Mouse (Mus musculus) liver, embryonic 12.5 days (tissue): Measurements from ENCODE around the gene Smyd4. TPM values are rescaled to one million over a fixed set of nuclear protein-coding genes. Genes with fewer than 3 reads are reported as not detected.
A peak's percentile ranks its signal among the peaks of the same experiment; 100 is the strongest.

Experiments used
- ATAC-seq: fragments of 200-750 bp; cut with Nextera tagmentation; 2 replicates; pipeline ENCODE4 v1.8.0; 2017; ENCODE audit warnings: moderate number of reproducible peaks, mild to moderate bottlenecking, moderate library complexity
- H3K27ac ChIP-seq: fragments of 300-500 bp; sonication (generic); 2 replicates; pipeline ENCODE4 v1.5.1; 2016; ENCODE audit warnings: mild to moderate bottlenecking
- H3K27me3 ChIP-seq: fragments of 300-500 bp; sonication (generic); replicated peaks from 2 replicates; pipeline ENCODE4 v1.6.1; 2016; ENCODE audit warnings: mild to moderate bottlenecking, moderate library complexity
- H3K36me3 ChIP-seq: fragments of 300-500 bp; sonication (generic); 2 replicates; pipeline ENCODE4 v1.6.1; 2016; ENCODE audit warnings: mild to moderate bottlenecking, moderate library complexity
- H3K4me1 ChIP-seq: fragments of 300-500 bp; sonication (generic); 2 replicates; pipeline ENCODE4 v1.6.1; 2016
- H3K4me2 ChIP-seq: fragments of 300-500 bp; sonication (generic); 2 replicates; pipeline ENCODE4 v1.6.1; 2016; ENCODE audit warnings: mild to moderate bottlenecking, moderate library complexity
- H3K4me3 ChIP-seq: fragments of 300-500 bp; sonication (generic); 2 replicates; pipeline ENCODE4 v1.5.1; 2016; ENCODE audit warnings: mild to moderate bottlenecking, moderate library complexity
- H3K9ac ChIP-seq: fragments of 300-500 bp; sonication (generic); 2 replicates; pipeline ENCODE4 v1.6.1; 2016; ENCODE audit warnings: mild to moderate bottlenecking, moderate library complexity
- H3K9me3 ChIP-seq: fragments of 300-500 bp; sonication (generic); replicated peaks from 2 replicates; pipeline ENCODE4 v1.6.1; 2016; ENCODE audit warnings: mild to moderate bottlenecking, moderate library complexity
- WGBS: fragments of 180-500 bp; shearing (Covaris S2); methylation state at CpG from one replicate; pipeline ENCODE4 v1.1.7; 2016; ENCODE audit not compliant: insufficient replicate concordance; 5-methylcytosine and 5-hydroxymethylcytosine counted together
- polyA plus RNA-seq: library from polyadenylated mRNA; unstranded; fragments of >200 nt; fragmentation: Nextera tagmentation; extraction: Ambion mirVana; gene quantifications from 2 replicates; pipeline ENCODE4 v1.2.1, GENCODE M21; 2016

The Smyd4 gene
- polyA plus RNA-seq, 1 experiment from 2014 or later: 8.6 TPM

- peak within 1 kb of the TSS; percentile 47 for H3K4me3 ChIP-seq
- peak within 1 kb of the TSS; percentile 50 for H3K4me2 ChIP-seq
- H3K27ac ChIP-seq: peak within 1 kb of the TSS; percentile 58; the same call in 1 of the 2 replicates
- 33% methylated on average over 10 of the region's 10 CpGs for WGBS
- peaks cover 7% of the 10 kb centered on the region; the same call in 1 of the 2 replicates for H3K27me3 ChIP-seq
- 0 out of 2 replicates have a peak, but pooled peaks cover 4% of the 10 kb centered on the region for H3K4me1 ChIP-seq
- H3K9ac ChIP-seq: peak within 1 kb of the TSS; percentile 54
- ATAC-seq: peak; percentile 38
- H3K9me3 ChIP-seq: no peaks in the 10 kb centered on the region
- H3K36me3 ChIP-seq: peaks cover 5% of the 10 kb centered on the region; the same call in 1 of the 2 replicates
These were observed 74.0 kb downstream of the Smyd4 start, which contains the start of gene Serpinf1 for GRCm38 (mm10) chr11:75422013-75422792. Gene Serpinf1 (minus strand): TSS chr11:75422701.

- 66% methylated on average over 3 of the region's 3 CpGs for WGBS
- Histone ChIP-seq H3K9ac (no peak overlapping the region), H3K36me3 (no peaks in the 10 kb centered on the region), H3K4me3 (no peak overlapping the region), H3K27ac (no peak overlapping the region), H3K27me3 (peaks cover 7% of the 10 kb centered on the region; the same call in 1 of the 2 replicates), H3K4me2 (no peak overlapping the region), H3K4me1 (0 out of 2 replicates have a peak, but pooled peaks cover 4% of the 10 kb centered on the region), H3K9me3 (no peaks in the 10 kb centered on the region)
- no peak for ATAC-seq
These were observed 74.9 kb downstream of the Smyd4 start for GRCm38 (mm10) chr11:75423091-75423490.

GRCm38 (mm10) chr11:75424033-75424432 is 75.8 kb downstream of the Smyd4 start:
- 81% methylated on average over 9 of the region's 9 CpGs for WGBS
- no peak overlapping the region for H3K27ac ChIP-seq
- no peak overlapping the region for H3K4me2 ChIP-seq
- H3K9ac ChIP-seq: no peak overlapping the region
- no peaks in the 10 kb centered on the region for H3K36me3 ChIP-seq
- H3K9me3 ChIP-seq: no peaks in the 10 kb centered on the region
- no peak overlapping the region for H3K4me3 ChIP-seq
- peaks cover 7% of the 10 kb centered on the region; the same call in 1 of the 2 replicates for H3K27me3 ChIP-seq
- ATAC-seq: no peak
- peaks cover 10% of the 10 kb centered on the region; the same call in 1 of the 2 replicates for H3K4me1 ChIP-seq

GRCm38 (mm10) chr11:75424459-75424858 is 76.2 kb downstream of the Smyd4 start:
- no peak overlapping the region for H3K4me3 ChIP-seq
- no peaks in the 10 kb centered on the region for H3K36me3 ChIP-seq
- peaks cover 14% of the 10 kb centered on the region; the same call in 1 of the 2 replicates for H3K4me1 ChIP-seq
- no peak overlapping the region for H3K4me2 ChIP-seq
- H3K9ac ChIP-seq: no peak overlapping the region
- no peaks in the 10 kb centered on the region for H3K9me3 ChIP-seq
- WGBS: 77% methylated on average over 3 of the region's 3 CpGs
- ATAC-seq: no peak
- H3K27me3 ChIP-seq: peaks cover 7% of the 10 kb centered on the region; the same call in 1 of the 2 replicates
- no peak overlapping the region for H3K27ac ChIP-seq

GRCm38 (mm10) chr11:75429019-75429705 is 80.9 kb downstream of the Smyd4 start:
- peaks cover 4% of the 10 kb centered on the region; the same call in 1 of the 2 replicates for H3K27me3 ChIP-seq
- H3K27ac ChIP-seq: peak overlapping the region; percentile 37; the same call in 1 of the 2 replicates
- peaks cover 2% of the 10 kb centered on the region for H3K9me3 ChIP-seq
- WGBS: 35% methylated on average over 9 of the region's 9 CpGs
- peaks cover 24% of the 10 kb centered on the region for H3K36me3 ChIP-seq
- peaks cover 10% of the 10 kb centered on the region; the same call in 1 of the 2 replicates for H3K4me1 ChIP-seq
- no peak for ATAC-seq
- no peak overlapping the region for H3K9ac ChIP-seq
- H3K4me3 ChIP-seq: no peak overlapping the region
- no peak overlapping the region for H3K4me2 ChIP-seq

- peaks cover 5% of the 10 kb centered on the region for H3K9me3 ChIP-seq
- no peak for ATAC-seq
- no peak overlapping the region for H3K4me3 ChIP-seq
- H3K27me3 ChIP-seq: no peaks in the 10 kb centered on the region
- H3K4me2 ChIP-seq: no peak overlapping the region
- no peak overlapping the region for H3K9ac ChIP-seq
- H3K27ac ChIP-seq: no peak overlapping the region
- peaks cover 10% of the 10 kb centered on the region; the same call in 1 of the 2 replicates for H3K4me1 ChIP-seq
- H3K36me3 ChIP-seq: peaks cover 46% of the 10 kb centered on the region
- WGBS: 73% methylated on average over 11 of the region's 11 CpGs
These were observed 83.1 kb downstream of the Smyd4 start for GRCm38 (mm10) chr11:75431307-75431706.

GRCm38 (mm10) chr11:75434138-75434537 is 85.9 kb downstream of the Smyd4 start:
- peaks cover 53% of the 10 kb centered on the region for H3K36me3 ChIP-seq
- 83% methylated on average over 5 of the region's 5 CpGs for WGBS

GRCm38 (mm10) chr11:75438194-75438593 is 90.0 kb downstream of the Smyd4 start:
- Histone ChIP-seq H3K4me1 (peaks cover 2% of the 10 kb centered on the region; the same call in 1 of the 2 replicates), H3K27me3 (no peaks in the 10 kb centered on the region), H3K4me3 (peak overlapping the region; percentile 41), H3K36me3 (peaks cover 64% of the 10 kb centered on the region), H3K27ac (peak overlapping the region; percentile 65; the same call in 1 of the 2 replicates), H3K9ac (no peak overlapping the region; the same call in 1 of the 2 replicates), H3K9me3 (peaks cover 5% of the 10 kb centered on the region), H3K4me2 (peak overlapping the region; percentile 30)
- 53% methylated on average over 13 of the region's 13 CpGs for whole genome bisulfite sequencing
- no peak for ATAC-seq

More at GRCm38 (mm10) chr11:75434138-75434537, 85.9 kb downstream of the Smyd4 start:
- ATAC-seq: no peak
- Histone ChIP-seq H3K4me1 (0 out of 2 replicates have a peak, but pooled peaks cover 3% of the 10 kb centered on the region), H3K4me2 (no peak overlapping the region), H3K27ac (no peak overlapping the region), H3K9ac (no peak overlapping the region), H3K9me3 (peaks cover 5% of the 10 kb centered on the region), H3K27me3 (no peaks in the 10 kb centered on the region), H3K4me3 (no peak overlapping the region)

GRCm38 (mm10) chr11:75438804-75439203 is 90.6 kb downstream of the Smyd4 start:
- ATAC-seq: no peak
- Histone ChIP-seq H3K27me3 (no peaks in the 10 kb centered on the region), H3K4me1 (peaks cover 5% of the 10 kb centered on the region; the same call in 1 of the 2 replicates), H3K9ac (peak overlapping the region; percentile 8; the same call in 1 of the 2 replicates), H3K4me2 (peak overlapping the region; percentile 30), H3K27ac (peak overlapping the region; percentile 65), H3K9me3 (peaks cover 5% of the 10 kb centered on the region), H3K36me3 (peaks cover 68% of the 10 kb centered on the region), H3K4me3 (peak overlapping the region; percentile 41)
- 82% methylated on average over 3 of the region's 3 CpGs for WGBS

- peak within 1 kb of the TSS; percentile 65 for H3K27ac ChIP-seq
- H3K36me3 ChIP-seq: peaks cover 69% of the 10 kb centered on the region
- 71% methylated on average over 6 of the region's 6 CpGs for WGBS
- peaks cover 11% of the 10 kb centered on the region; the same call in 1 of the 2 replicates for H3K4me1 ChIP-seq
- no peaks in the 10 kb centered on the region for H3K27me3 ChIP-seq
- H3K9me3 ChIP-seq: peaks cover 1% of the 10 kb centered on the region
- peak within 1 kb of the TSS; percentile 8; the same call in 1 of the 2 replicates for H3K9ac ChIP-seq
- peak; percentile 55 for ATAC-seq
- peak within 1 kb of the TSS; percentile 30 for H3K4me2 ChIP-seq
- H3K4me3 ChIP-seq: peak within 1 kb of the TSS; percentile 41
These were observed 91.1 kb downstream of the Smyd4 start, which contains the start of gene Serpinf2 for GRCm38 (mm10) chr11:75439363-75439762. Gene Serpinf2 (minus strand): TSS chr11:75439591.

GRCm38 (mm10) chr11:75439951-75440350 is 91.7 kb downstream of the Smyd4 start:
- no peak overlapping the region for H3K4me2 ChIP-seq
- H3K4me1 ChIP-seq: peaks cover 17% of the 10 kb centered on the region
- no peaks in the 10 kb centered on the region for H3K27me3 ChIP-seq
- no peak overlapping the region for H3K9ac ChIP-seq
- H3K27ac ChIP-seq: peak overlapping the region; percentile 18; the same call in 1 of the 2 replicates
- H3K9me3 ChIP-seq: no peaks in the 10 kb centered on the region
- 65% methylated on average over 3 of the region's 3 CpGs for WGBS
- no peak for ATAC-seq
- peaks cover 69% of the 10 kb centered on the region for H3K36me3 ChIP-seq
- H3K4me3 ChIP-seq: no peak overlapping the region
